Mouse (Mus musculus): ENCODE results near the gene Plod2.

- TF ChIP-seq ZC3H11A (IDR thresholded peaks at IDR 0.05; ENCODE audit: borderline replicate concordance, low read depth, low read length) (no peak), HCFC1 (IDR thresholded peaks at IDR 0.05; ENCODE audit: borderline replicate concordance, insufficient read depth, low read length) (no peak), MAFK (IDR thresholded peaks at IDR 0.05; ENCODE audit: insufficient read depth, low read depth, low read length) (no peak), CHD2 (IDR thresholded peaks at IDR 0.05; ENCODE audit: low read depth, low read length) (no peak)
These were observed 2.1 kb downstream of the Plod2 start for GRCm38 (mm10) chr9:92544146-92544545.
